Comparison of ENCODE assay signal across 8 mouse cellular contexts in the genomic region with DNA sequence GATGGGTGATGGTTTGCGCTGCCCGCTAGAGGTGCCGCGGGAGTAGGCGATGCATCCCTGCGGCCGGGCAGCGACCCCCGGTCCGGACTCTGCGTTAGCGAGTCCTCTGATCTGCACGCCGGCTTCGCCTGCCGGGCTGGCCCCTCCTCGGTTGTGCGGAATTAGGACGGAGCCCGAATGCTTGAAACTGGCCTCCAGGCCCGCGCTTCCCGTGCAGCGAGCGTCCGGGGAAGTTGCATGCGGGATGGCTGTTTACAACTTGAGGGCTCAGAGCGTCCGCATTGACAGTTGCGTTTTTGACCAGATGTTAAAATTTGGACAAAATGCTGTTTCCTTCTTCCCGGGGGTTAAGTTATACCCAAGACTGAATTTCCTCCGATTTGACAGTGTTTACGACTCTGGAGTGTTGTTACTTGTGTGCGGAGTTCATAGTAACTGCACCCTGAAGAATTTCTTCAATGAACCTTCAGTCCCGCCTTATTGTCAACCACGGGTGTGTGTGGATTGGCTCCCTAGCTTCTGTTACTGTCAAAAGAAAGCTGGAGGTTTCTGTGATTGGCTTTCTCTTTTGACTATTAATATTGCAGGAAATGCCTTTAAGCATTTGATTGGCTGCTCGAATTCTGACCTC. TPM values are rescaled to one million over a fixed set of nuclear protein-coding genes. Genes with fewer than 3 reads are reported as not detected.
DNase-seq lines count a peak whose midpoint lies in the region; ATAC-seq and TF ChIP-seq lines count a peak whose summit lies in the region.

No protein-coding gene starts in this region.

- no peak for TF ChIP-seq CTCF in left cerebral cortex, adult 2 months (IDR thresholded peaks at IDR 0.05)

- peaks cover 55% of the 10 kb centered on the region for H3K79me2 ChIP-seq in macrophage (ENCODE audit: inconsistent target)

- H3K36me3 ChIP-seq in hindbrain, embryonic 16.5 days (ENCODE audit: control insufficient read depth, insufficient read depth, low read length), result no peaks in the 10 kb centered on the region
- H3K36me3 ChIP-seq in macrophage (ENCODE audit: inconsistent target), result no peaks in the 10 kb centered on the region

- no peaks in the 10 kb centered on the region for H3K9me3 ChIP-seq in hindbrain, embryonic 16.5 days (ENCODE audit: control insufficient read depth, low read length)

- DNase-seq in adipocyte (ENCODE audit: low spot score), result peak; percentile 93
- DNase-seq in gastrocnemius, adult 18-20 months (ENCODE audit: low spot score), result peak; percentile 74
- DNase-seq in left cerebral cortex, adult 2 months (ENCODE audit: extremely low spot score in 1 of 2, low spot score in 2 of 2), result peak; percentile 37 to 53
- peak; percentile 42 for DNase-seq in retina, postnatal 7 days (ENCODE audit: low read depth, low spot score)
- DNase-seq in urinary bladder, postnatal 25 days (ENCODE audit: low spot score), result peak; percentile 15

- peak overlapping the region; percentile 72 for H3K4me2 ChIP-seq in hindbrain, embryonic 16.5 days (ENCODE audit: low read length)

- ATAC-seq in common myeloid progenitor, adult 5-6 weeks (replicated peaks; ENCODE audit: low read depth, poor library complexity, severe bottlenecking), result peak; percentile 79
- ATAC-seq in hindbrain, embryonic 16.5 days, result peak; percentile 56

- intact Hi-C loops in left cerebral cortex, adult 2 months (cut with DNase I), result loop anchor here (5.0 kb wide), 4 partner anchors 120 to 505 kb away; a partner anchor contains a TSS

- peaks cover 13% of the 10 kb centered on the region for H3K4me1 ChIP-seq in hindbrain, embryonic 16.5 days (ENCODE audit: control insufficient read depth, insufficient read depth, low read depth, low read length)

- peak overlapping the region; percentile 100 for H3K27ac ChIP-seq in hindbrain, embryonic 16.5 days (ENCODE audit: low read depth, low read length)
- peak overlapping the region; percentile 100 for H3K27ac ChIP-seq in left cerebral cortex, adult 2 months
- 0 out of 2 replicates have a peak overlapping the region, but pooled peaks have one; percentile 10 for H3K27ac ChIP-seq in macrophage

- H3K27me3 ChIP-seq in hindbrain, embryonic 16.5 days (replicated peaks; ENCODE audit: control insufficient read depth, insufficient read depth, low read length), result no peaks in the 10 kb centered on the region

- under 1% methylated on average over 36 of the region's 37 CpGs for WGBS in hindbrain, embryonic 16.5 days
- under 1% methylated on average over 37 of the region's 37 CpGs for WGBS in macrophage (ENCODE audit: missing documents)

- H3K4me3 ChIP-seq in hindbrain, embryonic 16.5 days (ENCODE audit: low read length), result peak overlapping the region; percentile 78
- H3K4me3 ChIP-seq in left cerebral cortex, adult 2 months, result peak overlapping the region; percentile 90
- H3K4me3 ChIP-seq in macrophage (ENCODE audit: inconsistent target), result peak overlapping the region; percentile 68

- peak overlapping the region; percentile 96 for H3K9ac ChIP-seq in hindbrain, embryonic 16.5 days (ENCODE audit: low read depth, low read length)

RNA-seq across cellular contexts. Expression of a gene that starts 1.3 kb away (rescaled TPM):
- total RNA-seq in common myeloid progenitor, adult 5-6 weeks (2017), result 44.8 and 51.8 TPM in 2 replicates
- total RNA-seq in gastrocnemius, adult 18-20 months (2021), result 10 to 100 TPM; 15.3 to 15.9 TPM
- polyA plus RNA-seq in hindbrain, embryonic 16.5 days (2015; fragmentation: Nextera tagmentation; extraction: Ambion mirVana), result 8.6 and 9.0 TPM in 2 replicates
- total RNA-seq in left cerebral cortex, adult 2 months (2021), result 10 to 100 TPM; 56.7 to 61.6 TPM
- total RNA-seq in macrophage (2018; cell fraction: chromatin; rRNA removed), result 10 to 100 TPM; 19.9 to 39.7 (median 30.0) TPM
- total RNA-seq in macrophage (2018; cell fraction: cytosol; rRNA removed), result 10 to 100 TPM; 19.5 to 26.8 (median 22.3) TPM
- total RNA-seq in macrophage (2018; cell fraction: nucleus; rRNA removed), result 10 to 100 TPM; 19.9 to 44.7 (median 30.5) TPM
- polyA plus RNA-seq in macrophage (2018), result 13.1 to 20.5 TPM (median 13.8 TPM) in 3 replicates

Comparison
In these comparisons a context has a peak if more than half of its experiments do, and no peak if none do; other contexts are left out.
1. Peak in every context shown above with its lines: DNase-seq, ATAC-seq, H3K4me3 ChIP-seq and H3K27ac ChIP-seq.
2. DNase-seq: peak in every context shown above with its lines; median percentile 93 in adipocyte; 74 in gastrocnemius, adult 18-20 months; 45 in left cerebral cortex, adult 2 months; 42 in retina, postnatal 7 days; 15 in urinary bladder, postnatal 25 days.
3. H3K27ac ChIP-seq: peak in every context shown above with its lines; median percentile 100 in hindbrain, embryonic 16.5 days; 100 in left cerebral cortex, adult 2 months; 10 in macrophage.